Mouse (Mus musculus) frontal cortex, adult 2 months (tissue): ENCODE data around the gene Methig1. TPM values are rescaled to one million over a fixed set of nuclear protein-coding genes. Genes with fewer than 3 reads are reported as not detected.
"Not testable (repeated sequence)": the region's sequence is repeated elsewhere in the genome, so short reads cannot be mapped to it uniquely, and the experiment has no call there.

Experiments used
- DNase-seq, 2 experiments: peaks; one replicate each; pipeline ENCODE4 v3.0.0; 2022; ENCODE audit warnings: low spot score in 1 of 2; ENCODE audit errors: extremely low spot score in 1 of 2
- polyA plus RNA-seq: library from polyadenylated mRNA; depleted of rRNA; stranded (reverse); fragments of >200 nt; gene quantifications from 2 replicates; pipeline ENCODE4 v1.2.3, GENCODE M21; 2012; rRNA removed

Methig1 gene
- polyA plus RNA-seq, 1 experiment = not detected

DNA sequence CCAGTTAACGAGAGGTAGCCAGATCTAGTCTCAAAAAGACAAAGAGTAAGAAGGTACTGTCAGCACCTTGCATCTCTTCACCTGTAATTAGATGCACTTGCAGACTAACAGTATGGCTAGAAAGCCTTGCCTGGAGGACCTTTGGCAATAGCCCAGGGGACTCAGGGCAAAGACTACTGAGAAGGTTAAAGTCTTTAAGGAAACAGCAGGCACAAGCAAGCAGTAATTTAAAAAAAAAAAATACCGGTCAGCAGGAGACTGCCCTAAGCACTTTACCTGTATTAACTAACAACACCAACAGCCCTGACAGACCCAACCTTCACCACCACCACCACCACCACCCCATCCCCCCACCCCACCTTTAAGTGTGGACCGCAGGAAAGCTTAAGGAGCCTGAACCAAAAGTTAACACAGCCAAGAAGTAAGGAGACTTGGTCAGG lies 68.8 kb downstream of the Methig1 start, which contains the start of gene Gm5475:
Gene Gm5475, plus strand, starts transcription at position 390 of the 440 bp plus-strand sequence.
- DNase-seq = not testable (repeated sequence)

DNA sequence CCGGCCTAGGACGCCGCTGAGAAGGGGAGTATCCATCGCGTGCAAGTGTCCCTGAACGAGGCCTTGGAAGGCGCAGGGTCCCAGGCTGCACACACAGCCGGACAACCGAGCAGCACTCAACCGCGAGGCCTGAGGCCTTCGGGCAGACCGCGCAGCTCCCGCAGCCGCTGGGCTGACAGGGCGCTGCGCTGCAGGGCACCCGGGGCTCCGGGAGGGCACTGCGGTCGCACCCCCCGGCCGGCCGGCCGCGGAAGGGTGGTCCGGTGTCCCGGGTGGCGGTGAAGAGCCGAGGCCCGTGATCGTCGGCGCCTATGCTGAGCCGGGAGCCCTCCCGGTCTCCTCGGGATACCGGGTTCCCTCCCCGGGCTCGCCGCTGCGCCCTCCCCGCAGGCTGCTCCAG lies 69.5 kb downstream of the Methig1 start:
- DNase-seq = no peak

GRCm38 (mm10) chr15:100422899-100423860 lies 70.2 kb downstream of the Methig1 start:
- DNase-seq = peak; percentile 93 to 97

DNA sequence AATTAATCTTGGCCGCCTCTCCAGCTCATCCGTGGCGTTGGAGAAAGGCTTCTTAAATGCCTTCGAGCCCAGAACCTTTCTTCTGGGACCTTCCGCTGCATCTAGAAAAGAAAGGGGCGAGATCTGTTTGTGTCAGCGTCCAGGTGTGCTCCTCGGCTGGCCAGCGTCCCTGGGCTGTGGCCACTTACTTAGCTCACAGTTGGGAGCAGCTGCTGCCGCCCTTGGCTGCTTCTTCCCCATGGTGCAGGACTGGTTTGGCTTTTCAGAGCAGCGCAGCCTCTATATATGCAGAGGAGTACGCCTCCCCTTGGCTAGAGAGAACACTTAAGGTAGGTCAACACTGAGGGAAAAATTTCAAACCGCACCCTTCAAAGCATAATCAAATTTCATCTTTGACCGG lies 71.0 kb downstream of the Methig1 start:
- DNase-seq = no peak

DNA sequence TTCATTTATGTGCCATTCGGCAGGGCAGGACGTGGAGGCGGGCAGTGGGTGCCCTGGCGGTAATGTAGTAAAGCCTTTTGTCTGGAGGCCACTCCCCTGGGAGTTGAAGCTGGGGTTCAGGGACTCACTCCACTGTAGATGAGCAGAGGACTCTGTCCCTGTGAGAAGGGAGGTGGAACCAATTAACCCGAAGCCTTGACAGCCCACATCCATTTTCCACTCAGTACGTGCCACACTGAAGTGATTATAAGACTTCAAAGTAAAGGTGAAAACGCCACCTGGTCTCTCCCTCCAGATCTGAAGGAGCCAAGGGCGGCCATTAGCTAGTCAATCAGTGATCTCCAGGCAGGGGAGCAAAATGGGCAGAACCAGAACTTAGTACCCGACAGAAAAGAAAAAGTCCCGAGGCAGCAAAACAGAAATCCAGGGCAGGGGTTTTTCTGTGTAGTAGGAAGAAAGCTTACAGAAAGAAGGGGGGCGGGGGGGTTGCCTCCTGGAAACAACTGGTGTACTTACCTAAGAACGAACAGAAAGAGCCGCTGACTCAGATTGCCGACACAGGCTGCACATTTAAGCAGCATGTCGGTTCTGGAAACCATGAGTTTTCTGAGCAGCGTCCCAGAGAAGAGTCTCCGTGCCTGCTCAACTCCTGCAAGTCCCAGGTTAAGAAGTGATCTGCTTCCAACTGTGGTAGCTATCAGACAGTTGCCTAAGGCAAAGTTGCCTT lies 71.6 kb downstream of the Methig1 start, which contains the start of gene Slc11a2:
Gene Slc11a2, minus strand, starts transcription at position 677 of the 727 bp plus-strand sequence.
- DNase-seq = no peak

DNA sequence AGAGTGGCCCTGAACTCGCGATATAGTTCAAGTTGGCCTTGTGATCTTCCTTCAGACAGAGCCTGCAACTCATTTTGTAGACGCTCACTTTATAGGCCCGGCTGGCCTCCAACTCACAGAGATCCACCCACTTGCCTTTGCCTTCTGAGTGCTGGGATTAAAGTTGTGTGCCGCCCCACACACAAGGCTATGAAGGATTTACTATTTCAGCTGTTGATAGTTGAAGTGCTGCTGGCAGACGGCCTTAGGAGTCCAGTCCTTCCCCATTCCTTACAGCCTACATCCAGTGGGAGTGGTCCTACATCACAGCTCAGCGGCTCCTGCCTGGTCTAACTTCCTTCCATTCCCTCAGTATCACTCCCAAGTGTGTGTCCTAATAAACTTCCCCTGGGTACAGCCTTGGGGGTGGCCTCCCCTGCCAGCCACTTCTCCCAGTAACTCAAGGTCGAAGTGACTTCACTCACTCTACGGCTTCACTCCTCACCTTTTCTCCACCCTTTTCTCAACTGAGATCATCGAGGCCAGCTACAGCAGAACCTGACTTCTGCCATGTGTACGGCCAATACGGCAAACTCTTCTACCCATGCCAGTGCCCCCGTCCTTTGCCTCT lies 75.5 kb downstream of the Methig1 start:
- no peak for DNase-seq

DNA sequence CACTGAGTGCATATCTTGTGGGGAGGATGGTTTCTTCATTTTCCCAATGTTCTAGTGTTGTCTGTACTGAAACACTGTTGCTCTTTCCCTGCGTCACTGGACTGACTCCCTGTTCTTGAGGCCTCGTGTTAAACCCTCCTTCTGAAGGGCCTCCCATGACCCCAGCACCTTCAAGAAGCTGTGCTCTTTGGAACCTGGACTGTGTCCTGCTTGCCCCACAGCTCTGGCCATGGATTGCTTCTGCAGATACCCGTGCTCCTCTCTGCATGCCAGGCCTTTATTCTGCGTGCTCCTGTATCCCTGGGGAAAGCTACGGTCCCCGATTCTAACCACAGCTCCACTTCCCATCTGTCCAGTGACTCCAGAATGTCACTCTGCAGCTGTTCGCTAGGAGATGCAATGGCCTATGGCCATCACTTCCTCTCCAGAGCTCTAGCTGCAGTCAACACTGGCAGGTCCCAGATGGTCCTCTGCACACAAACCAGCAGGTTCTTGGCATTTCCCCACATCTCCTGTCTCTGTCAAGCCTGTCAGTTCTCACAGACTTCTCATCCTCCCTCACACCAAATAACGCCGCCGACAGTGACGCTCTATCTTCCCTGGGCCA lies 77.1 kb downstream of the Methig1 start:
- DNase-seq = no peak

DNA sequence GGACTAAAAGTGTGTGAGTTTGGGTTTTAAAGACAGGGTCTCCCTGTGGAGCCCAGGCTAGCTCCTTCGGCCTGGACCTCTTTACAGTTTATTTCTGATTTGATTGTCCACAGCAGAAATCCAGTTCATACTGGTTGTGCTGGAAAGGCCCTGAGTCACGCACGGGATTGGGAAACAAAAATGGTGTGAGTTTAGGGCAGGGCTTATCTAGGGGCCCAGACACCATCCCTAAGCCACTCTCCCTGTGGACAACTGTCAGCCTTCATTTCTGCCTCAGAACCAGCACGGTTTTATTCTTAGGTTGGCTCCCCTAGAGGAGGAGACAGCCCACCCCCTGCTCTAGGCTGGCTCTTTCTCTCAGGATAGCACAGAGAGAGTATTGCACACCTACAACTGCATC lies 80.3 kb downstream of the Methig1 start:
- no peak for DNase-seq

Other genes with a start within 250 kb of the Methig1 start
- 16.2 and 17.8 TPM in 2 replicates for gene Atf1, start 125.3 kb upstream of the Methig1 start, polyA plus RNA-seq
- gene Tmprss12, start 72.3 kb upstream of the Methig1 start, polyA plus RNA-seq = not detected in 2 replicates
- 26.3 and 29.0 TPM in 2 replicates for gene Mettl7a1, start 49.0 kb upstream of the Methig1 start, polyA plus RNA-seq
- 0.34 and 0.44 TPM in 2 replicates for gene Mettl7a3, start 18.2 kb upstream of the Methig1 start, polyA plus RNA-seq
- gene Mettl7a2, start 51 bp downstream of the Methig1 start, polyA plus RNA-seq = not detected in 2 replicates
- gene Higd1c, start 11.4 kb downstream of the Methig1 start, polyA plus RNA-seq = not detected in 2 replicates
- gene Gm5475, start 69.0 kb downstream of the Methig1 start, polyA plus RNA-seq = 0.06 TPM in 1 of 2 replicates, not detected in the other
- gene Slc11a2, start 71.9 kb downstream of the Methig1 start, polyA plus RNA-seq = 47.1 and 47.7 TPM in 2 replicates
- 92.5 and 101 TPM in 2 replicates for gene Letmd1, start 115.9 kb downstream of the Methig1 start, polyA plus RNA-seq
- gene Csrnp2, start 142.3 kb downstream of the Methig1 start, polyA plus RNA-seq = 23.9 and 24.1 TPM in 2 replicates
- 20.8 and 22.3 TPM in 2 replicates for gene Tfcp2, start 198.9 kb downstream of the Methig1 start, polyA plus RNA-seq
- gene Pou6f1, start 246.8 kb downstream of the Methig1 start, polyA plus RNA-seq = 101 and 105 TPM in 2 replicates